Mouse (Mus musculus): Measurements from ENCODE around the gene Gas2l3. TPM values are rescaled to one million over a fixed set of nuclear protein-coding genes. Genes with fewer than 3 reads are reported as not detected.

Gene Gas2l3
- polyA plus RNA-seq, 1 experiment = 1.9 TPM

DNA sequence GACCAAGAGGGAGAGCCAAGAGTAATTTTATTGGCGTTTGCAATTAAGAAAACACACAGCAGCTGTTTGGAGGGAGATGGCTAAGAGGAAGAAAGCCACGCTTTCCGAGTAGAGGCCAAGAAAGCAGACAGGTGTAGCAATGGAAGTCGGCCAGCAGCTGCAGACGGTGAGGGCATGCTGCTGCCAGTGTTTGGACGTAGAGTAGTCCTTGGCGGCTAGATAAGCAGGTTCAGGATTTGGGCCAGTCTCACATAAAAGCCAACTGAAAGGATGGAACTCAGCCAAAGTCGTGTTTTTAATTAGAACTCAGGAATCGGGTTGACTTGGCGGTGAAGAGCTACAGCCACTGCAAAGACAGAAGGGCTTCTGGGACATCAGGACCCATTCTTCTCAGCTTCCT lies 6.6 kb upstream of the Gas2l3 start:
- Histone ChIP-seq H3K4me3 (ENCODE audit: low read depth, low read length) (no peak overlapping the region), H3K36me3 (ENCODE audit: control insufficient read depth, insufficient read depth, low read length) (peaks cover 19% of the 10 kb centered on the region), H3K27me3 (ENCODE audit: control insufficient read depth, insufficient read depth, low read length) (no peaks in the 10 kb centered on the region), H3K27ac (ENCODE audit: insufficient read depth, low read depth, low read length) (no peak overlapping the region), H3K4me1 (ENCODE audit: control insufficient read depth, insufficient read depth, insufficient read length, low read length) (no peaks in the 10 kb centered on the region)
- 11% methylated on average over 10 of the region's 10 CpGs for WGBS
- TF ChIP-seq CTCF (IDR thresholded peaks at IDR 0.05; ENCODE audit: extremely low read depth, insufficient read length, insufficient replicate concordance, low read depth, low read length) (no peak), POLR2A (IDR thresholded peaks at IDR 0.05; ENCODE audit: low read depth, low read length) (no peak)

DNA sequence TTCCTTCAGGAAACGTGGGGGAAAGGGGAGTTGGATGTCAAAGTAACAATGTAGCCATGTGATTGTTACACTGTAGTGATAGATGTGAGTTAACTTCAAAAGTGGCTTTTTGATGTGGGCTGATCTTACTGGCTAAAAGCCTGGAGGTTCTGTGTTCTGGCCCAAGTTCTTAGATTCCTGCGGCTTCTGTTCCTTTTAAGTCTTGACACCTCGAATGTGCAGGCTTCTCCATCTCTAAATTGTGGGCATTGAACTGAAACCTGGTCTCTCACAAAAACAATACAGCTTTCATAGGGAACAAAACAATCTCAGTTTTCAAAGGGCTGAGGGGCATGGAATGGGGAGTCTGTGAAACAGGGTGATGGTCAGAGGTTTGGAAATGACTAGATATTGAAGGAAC lies 614 bp upstream of the Gas2l3 start:
- WGBS = 57% methylated on average over 3 of the region's 3 CpGs

DNA sequence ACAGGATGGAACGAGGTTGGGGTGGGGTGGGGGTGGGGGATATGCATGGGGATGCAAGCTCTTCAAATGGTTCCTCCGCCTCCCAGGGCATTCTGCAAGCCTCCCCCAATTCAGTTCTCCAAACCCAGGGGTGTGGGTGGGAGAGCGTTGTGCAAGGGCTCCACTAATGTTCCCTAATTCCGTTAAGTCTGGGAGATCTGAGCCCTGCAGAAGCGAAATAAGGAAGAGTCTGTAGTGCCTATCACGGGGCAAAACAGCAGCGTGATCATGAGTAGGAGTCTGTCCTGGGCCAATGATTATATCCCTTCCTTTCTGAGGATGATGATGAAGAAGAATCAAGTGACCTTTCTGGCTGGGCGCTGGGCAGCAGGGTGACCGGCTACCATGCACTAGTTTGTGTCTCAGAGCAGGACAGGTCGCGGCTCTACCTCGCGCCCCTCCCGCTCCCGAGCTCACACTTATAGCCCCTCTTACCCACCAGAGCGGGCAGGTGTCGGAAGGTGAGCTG lies 598 bp downstream of the Gas2l3 start:
- H3K4me1 ChIP-seq (ENCODE audit: control insufficient read depth, insufficient read depth, insufficient read length, low read length) = no peaks in the 10 kb centered on the region
- H3K27ac ChIP-seq (ENCODE audit: insufficient read depth, low read depth, low read length) = peak overlapping the region; percentile 22; the same call in 1 of the 2 replicates
- WGBS = under 1% methylated on average over 17 of the region's 17 CpGs

More for the DNA sequence above, 614 bp upstream of the Gas2l3 start:
- no peak for TF ChIP-seq CTCF (IDR thresholded peaks at IDR 0.05; ENCODE audit: extremely low read depth, insufficient read length, insufficient replicate concordance, low read depth, low read length)
- no peak for TF ChIP-seq POLR2A (IDR thresholded peaks at IDR 0.05; ENCODE audit: low read depth, low read length)
- no peak overlapping the region for H3K27ac ChIP-seq (ENCODE audit: insufficient read depth, low read depth, low read length)
- no peaks in the 10 kb centered on the region for H3K36me3 ChIP-seq (ENCODE audit: control insufficient read depth, insufficient read depth, low read length)
- H3K4me3 ChIP-seq (ENCODE audit: low read depth, low read length) = peak overlapping the region; percentile 71
- no peaks in the 10 kb centered on the region for H3K27me3 ChIP-seq (ENCODE audit: control insufficient read depth, insufficient read depth, low read length)
- no peaks in the 10 kb centered on the region for H3K4me1 ChIP-seq (ENCODE audit: control insufficient read depth, insufficient read depth, insufficient read length, low read length)

DNA sequence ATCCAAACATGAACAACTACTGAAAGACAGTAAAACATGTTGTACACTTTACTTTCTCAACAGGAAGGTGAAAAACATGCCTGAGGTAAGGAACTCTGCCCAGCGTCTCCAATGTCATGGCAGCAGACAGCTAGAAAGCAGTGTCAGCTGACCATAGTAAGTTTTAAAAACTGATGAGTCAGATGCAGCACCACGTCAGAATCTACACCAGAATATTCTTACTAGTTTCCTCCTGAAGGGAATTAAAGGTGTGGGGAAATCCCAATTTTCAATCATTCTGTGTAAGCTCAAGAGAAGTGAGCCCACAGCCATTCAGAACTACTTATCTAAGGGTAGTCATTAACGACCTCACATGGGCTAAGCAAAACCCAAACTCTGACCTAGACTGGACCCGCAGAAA lies 1.1 kb downstream of the Gas2l3 start:
- WGBS = 4% methylated on average over 4 of the region's 4 CpGs
- TF ChIP-seq CTCF (IDR thresholded peaks at IDR 0.05; ENCODE audit: extremely low read depth, insufficient read length, insufficient replicate concordance, low read depth, low read length) (no peak), POLR2A (IDR thresholded peaks at IDR 0.05; ENCODE audit: low read depth, low read length) (no peak)
- no peaks in the 10 kb centered on the region for H3K4me1 ChIP-seq (ENCODE audit: control insufficient read depth, insufficient read depth, insufficient read length, low read length)
- H3K27ac ChIP-seq (ENCODE audit: insufficient read depth, low read depth, low read length) = no peak overlapping the region
- peak overlapping the region; percentile 71; the same call in 1 of the 2 replicates for H3K4me3 ChIP-seq (ENCODE audit: low read depth, low read length)
- H3K36me3 ChIP-seq (ENCODE audit: control insufficient read depth, insufficient read depth, low read length) = no peaks in the 10 kb centered on the region
- H3K27me3 ChIP-seq (ENCODE audit: control insufficient read depth, insufficient read depth, low read length) = no peaks in the 10 kb centered on the region

More for the DNA sequence above, 598 bp downstream of the Gas2l3 start:
- no peak for TF ChIP-seq CTCF (IDR thresholded peaks at IDR 0.05; ENCODE audit: extremely low read depth, insufficient read length, insufficient replicate concordance, low read depth, low read length)
- TF ChIP-seq POLR2A (IDR thresholded peaks at IDR 0.05; ENCODE audit: low read depth, low read length) = no peak
- no peaks in the 10 kb centered on the region for H3K36me3 ChIP-seq (ENCODE audit: control insufficient read depth, insufficient read depth, low read length)
- H3K27me3 ChIP-seq (ENCODE audit: control insufficient read depth, insufficient read depth, low read length) = no peaks in the 10 kb centered on the region
- H3K4me3 ChIP-seq (ENCODE audit: low read depth, low read length) = peak overlapping the region; percentile 71

DNA sequence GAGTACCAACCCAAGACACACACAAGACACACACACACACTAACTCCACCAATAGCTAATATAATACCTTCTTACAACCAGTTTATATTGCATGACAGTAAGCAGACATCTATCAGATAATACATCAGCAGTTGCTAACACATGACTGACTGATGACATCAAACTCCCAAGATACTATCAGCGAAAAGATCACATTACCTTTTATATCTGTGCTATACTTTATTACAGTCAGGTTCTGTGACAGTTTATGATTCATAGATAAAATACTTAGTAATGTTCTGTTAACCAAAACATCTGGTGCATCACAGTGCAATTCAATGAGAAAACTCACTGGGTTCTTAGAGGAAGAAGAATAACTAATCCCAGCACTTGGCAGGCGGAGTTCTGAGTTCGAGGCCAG lies 1.8 kb downstream of the Gas2l3 start:
- H3K27ac ChIP-seq (ENCODE audit: insufficient read depth, low read depth, low read length) = no peak overlapping the region
- no peaks in the 10 kb centered on the region for H3K4me1 ChIP-seq (ENCODE audit: control insufficient read depth, insufficient read depth, insufficient read length, low read length)
- H3K27me3 ChIP-seq (ENCODE audit: control insufficient read depth, insufficient read depth, low read length) = no peaks in the 10 kb centered on the region
- no peak overlapping the region for H3K4me3 ChIP-seq (ENCODE audit: low read depth, low read length)
- no peak for TF ChIP-seq POLR2A (IDR thresholded peaks at IDR 0.05; ENCODE audit: low read depth, low read length)
- TF ChIP-seq CTCF (IDR thresholded peaks at IDR 0.05; ENCODE audit: extremely low read depth, insufficient read length, insufficient replicate concordance, low read depth, low read length) = no peak
- 81% methylated on average over 3 of the region's 3 CpGs for WGBS
- H3K36me3 ChIP-seq (ENCODE audit: control insufficient read depth, insufficient read depth, low read length) = no peaks in the 10 kb centered on the region

DNA sequence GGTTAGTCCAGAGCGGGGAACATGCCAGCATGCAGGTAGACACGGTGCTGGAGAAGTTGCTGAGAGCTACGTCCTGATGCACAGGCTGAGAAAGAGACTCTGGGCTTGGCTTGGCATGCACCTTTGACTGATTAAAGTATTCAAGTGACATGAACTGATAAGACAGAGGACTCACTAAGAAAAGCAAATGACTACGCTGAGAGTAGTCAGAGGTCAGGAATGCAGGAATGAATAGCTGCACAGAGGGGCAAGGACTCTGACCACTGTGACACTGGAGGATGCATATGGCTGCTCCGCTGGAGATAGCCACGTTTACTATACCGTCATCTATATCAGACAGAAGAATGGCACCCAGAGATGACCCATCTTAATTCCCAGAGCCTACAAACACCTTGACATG lies 4.4 kb downstream of the Gas2l3 start:
- no peak for TF ChIP-seq POLR2A (IDR thresholded peaks at IDR 0.05; ENCODE audit: low read depth, low read length)
- no peak for TF ChIP-seq CTCF (IDR thresholded peaks at IDR 0.05; ENCODE audit: extremely low read depth, insufficient read length, insufficient replicate concordance, low read depth, low read length)
- Histone ChIP-seq H3K4me1 (ENCODE audit: control insufficient read depth, insufficient read depth, insufficient read length, low read length) (no peaks in the 10 kb centered on the region), H3K4me3 (ENCODE audit: low read depth, low read length) (no peak overlapping the region), H3K27ac (ENCODE audit: insufficient read depth, low read depth, low read length) (peak overlapping the region; percentile 44; the same call in 1 of the 2 replicates), H3K27me3 (ENCODE audit: control insufficient read depth, insufficient read depth, low read length) (no peaks in the 10 kb centered on the region), H3K36me3 (ENCODE audit: control insufficient read depth, insufficient read depth, low read length) (no peaks in the 10 kb centered on the region)
- WGBS = 62% methylated on average over 7 of the region's 7 CpGs

DNA sequence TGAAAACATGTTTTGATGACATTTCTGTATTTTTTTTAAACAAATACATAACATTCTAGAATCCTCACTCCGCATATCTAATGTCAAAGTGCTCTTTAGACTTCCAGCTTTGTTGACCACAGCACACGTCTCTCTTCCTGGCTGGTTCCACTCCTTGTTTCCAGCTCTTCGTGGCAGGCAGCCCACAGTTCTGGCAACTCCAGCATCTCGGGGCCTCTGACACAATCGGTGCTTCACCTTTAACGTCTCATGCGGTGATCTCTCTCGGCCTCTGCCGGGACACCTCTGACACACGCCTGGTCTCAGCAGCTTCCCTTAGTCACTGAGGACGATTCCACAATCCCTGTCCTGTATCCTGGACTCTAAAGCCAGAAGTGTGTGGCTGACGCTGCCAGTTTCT lies 5.8 kb downstream of the Gas2l3 start:
- WGBS = 85% methylated on average over 12 of the region's 12 CpGs
- Histone ChIP-seq H3K27me3 (ENCODE audit: control insufficient read depth, insufficient read depth, low read length) (no peaks in the 10 kb centered on the region), H3K4me3 (ENCODE audit: low read depth, low read length) (no peak overlapping the region), H3K4me1 (ENCODE audit: control insufficient read depth, insufficient read depth, insufficient read length, low read length) (no peaks in the 10 kb centered on the region), H3K36me3 (ENCODE audit: control insufficient read depth, insufficient read depth, low read length) (peaks cover 2% of the 10 kb centered on the region; the same call in 1 of the 2 replicates), H3K27ac (ENCODE audit: insufficient read depth, low read depth, low read length) (no peak overlapping the region)
- TF ChIP-seq POLR2A (IDR thresholded peaks at IDR 0.05; ENCODE audit: low read depth, low read length) (no peak), CTCF (IDR thresholded peaks at IDR 0.05; ENCODE audit: extremely low read depth, insufficient read length, insufficient replicate concordance, low read depth, low read length) (no peak)
